Mouse (Mus musculus): ENCODE results near the gene Adgrg4.

The Adgrg4 gene

DNA sequence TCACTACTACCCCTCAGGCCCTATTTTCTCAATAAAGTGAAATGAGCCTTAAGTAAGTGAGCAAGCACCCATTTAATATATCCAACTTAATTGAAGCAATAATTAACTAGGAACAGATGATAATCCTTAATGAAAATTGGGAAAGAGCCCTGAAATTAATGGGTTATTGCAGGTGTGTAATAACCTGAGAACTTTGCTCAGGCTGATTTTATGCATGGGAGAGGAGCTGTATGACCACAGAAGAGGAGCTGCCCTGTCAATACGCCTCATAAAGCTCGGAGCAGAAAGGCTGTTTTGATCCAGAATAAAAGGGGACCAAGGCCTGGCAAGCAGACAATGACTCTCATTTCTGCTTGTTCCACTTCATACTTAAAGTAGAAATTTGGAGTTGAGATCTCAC, at the start of gene Adgrg4:
Adgrg4 (plus strand) TSS at position 301 of the 400 bp plus-strand sequence.
- no peak for DNase-seq

DNA sequence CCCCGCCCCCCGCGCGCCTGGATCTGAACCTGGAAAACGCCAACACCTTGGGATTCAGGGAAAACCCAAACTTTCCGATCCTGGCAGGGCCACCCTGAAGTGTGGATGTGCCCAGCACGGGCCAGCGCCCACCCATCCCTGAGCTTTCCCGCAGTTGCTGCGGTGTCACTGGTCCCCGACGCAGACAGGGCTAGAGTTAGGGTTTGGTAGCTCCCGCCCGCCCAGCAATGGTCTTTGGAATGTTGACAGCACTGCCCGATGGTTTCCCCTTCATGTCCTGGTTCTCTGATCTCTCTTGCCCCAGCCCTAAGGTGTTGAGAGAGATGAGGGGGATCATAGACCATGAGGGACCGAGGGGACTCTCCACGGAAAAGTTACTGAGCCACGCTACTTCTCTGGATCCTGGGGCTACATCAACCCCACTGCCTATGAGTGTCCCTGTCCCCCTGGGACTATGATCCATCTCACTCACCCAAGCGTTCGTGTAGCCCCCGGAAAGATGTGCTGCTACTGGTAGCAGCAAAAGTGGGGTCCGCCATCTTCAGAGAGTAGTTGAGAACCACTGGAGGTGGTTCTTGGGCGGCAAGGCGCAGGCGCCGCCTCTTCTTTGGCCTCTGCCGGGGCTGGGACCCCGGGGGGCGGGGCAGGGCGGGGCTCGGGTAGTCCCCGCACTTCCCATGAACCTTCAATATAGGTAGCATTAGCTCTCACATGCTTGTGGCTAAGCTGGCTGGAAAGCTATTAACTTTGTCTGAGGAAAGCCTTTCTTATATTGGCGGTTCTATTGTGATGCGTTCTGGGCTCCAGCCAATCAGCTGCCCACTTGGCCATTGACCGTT, 48.0 kb upstream of the Adgrg4 start, which contains the start of gene Map7d3:
Map7d3 (minus strand) TSS at position 562 of the 839 bp plus-strand sequence.
- DNase-seq = peak in 1 of 2 experiments; percentile 5

DNA sequence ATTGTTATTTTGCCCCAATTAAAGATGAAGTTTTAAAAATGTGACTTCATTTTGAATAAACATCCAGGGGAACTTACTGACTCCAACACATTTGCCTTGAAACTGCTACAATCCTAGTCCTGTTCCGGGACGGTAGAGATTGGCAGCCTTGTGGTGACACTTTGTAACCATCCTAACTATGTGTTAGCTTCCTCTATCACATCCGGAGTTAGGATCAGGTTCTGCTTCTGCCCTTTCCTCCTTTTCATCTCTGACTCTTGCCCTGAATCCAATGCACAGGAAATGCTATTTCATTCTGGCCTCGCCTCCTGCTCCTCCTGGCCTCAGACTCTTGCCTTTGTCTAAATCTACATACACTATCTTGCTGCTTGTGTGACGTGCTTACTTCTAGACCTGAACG, 42.5 kb upstream of the Adgrg4 start:
- no peak for DNase-seq

DNA sequence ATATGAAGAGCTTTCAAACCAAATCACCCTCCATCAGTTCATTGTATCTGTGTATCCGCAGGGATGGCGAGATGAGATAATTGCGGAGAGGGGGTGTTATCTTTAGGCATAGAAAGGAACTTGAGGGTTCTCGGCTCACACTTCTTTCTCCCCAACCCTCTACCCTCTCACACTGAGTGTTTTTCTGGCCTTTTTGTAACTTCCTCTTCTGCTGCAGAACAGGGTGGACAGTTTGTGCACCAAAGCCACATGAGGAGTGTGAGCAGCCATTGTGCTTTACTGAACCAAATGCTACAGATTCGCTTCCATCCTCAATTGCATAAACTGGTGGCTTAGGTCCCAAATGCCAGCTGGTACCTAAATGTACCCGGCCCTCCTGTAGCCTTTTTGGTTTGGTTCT, 34.1 kb upstream of the Adgrg4 start:
- no peak for DNase-seq

DNA sequence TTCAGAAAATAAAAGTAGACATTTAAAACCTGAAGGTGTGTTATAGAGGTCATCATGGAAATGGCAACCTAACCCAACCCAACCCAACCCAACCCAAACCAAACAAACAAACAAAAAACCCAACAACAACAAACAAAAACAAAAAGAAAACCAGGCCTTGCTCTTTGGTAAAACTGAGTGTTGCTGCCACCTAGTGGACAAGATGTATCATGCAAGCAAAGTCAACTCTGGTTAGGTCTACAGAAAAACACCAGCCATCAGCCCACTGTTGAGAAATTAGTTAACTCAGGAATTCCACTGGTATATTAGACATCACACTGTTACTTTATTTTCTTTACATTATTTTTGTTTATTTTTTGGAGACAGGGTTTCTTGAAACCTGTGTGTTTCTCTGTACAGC, 30.6 kb upstream of the Adgrg4 start:
- no peak for DNase-seq

DNA sequence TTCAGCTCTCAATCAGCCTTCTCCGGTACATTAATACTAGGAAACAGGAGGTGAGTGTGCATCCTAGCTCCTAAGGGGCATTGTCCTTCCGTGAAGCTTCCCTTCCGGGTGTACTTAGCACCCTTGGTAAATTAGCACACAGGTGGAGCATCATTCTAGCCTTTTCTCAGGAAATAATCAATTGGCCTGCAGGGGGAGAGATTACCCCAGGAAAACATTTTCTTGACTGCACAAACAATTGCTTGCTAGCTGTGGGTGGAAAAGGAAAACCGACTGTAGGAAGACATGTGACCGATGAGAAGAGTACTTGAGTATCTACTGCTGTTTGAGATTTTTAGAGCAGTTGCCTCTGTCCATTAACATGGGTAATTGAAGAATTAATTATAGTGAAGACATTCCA, 28.7 kb upstream of the Adgrg4 start:
- DNase-seq = no peak

DNA sequence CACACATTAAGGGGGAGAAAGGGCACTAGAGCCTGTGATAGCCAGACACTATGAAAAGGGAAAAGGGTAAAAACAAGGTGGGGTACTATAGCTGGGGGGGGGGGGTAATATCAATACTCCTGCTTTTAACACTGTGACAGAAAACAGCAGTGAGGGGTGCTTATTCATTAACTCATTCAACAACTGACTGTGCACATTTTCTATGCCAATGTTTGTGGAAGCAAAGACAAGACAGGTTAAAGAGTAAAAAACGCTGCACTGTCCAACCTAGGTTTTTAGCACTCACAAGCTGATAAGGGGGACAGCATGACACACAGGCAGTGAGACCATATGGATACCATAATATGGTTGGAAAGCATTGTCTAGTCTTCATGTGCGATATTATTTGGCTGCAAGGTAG, 142.9 kb downstream of the Adgrg4 start:
- DNase-seq = no peak

DNA sequence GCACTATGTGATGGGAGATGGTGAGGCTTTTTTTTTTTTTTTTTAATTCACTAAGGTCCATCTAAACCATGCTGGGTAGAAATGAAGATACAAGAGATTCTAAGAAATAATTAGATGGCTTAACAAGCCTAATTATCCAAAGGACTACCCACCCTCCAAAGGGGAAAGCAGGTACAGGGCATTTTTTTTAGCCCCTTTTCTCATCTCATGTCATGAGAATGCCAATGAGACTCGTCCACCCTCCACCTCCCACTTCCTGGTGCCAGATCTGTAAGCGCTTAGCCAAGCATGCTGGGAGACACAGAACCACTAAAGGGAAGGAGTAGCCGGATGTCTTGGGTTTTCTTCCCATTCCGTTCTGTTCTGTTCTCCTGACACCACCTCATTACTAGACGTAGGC, 172.8 kb downstream of the Adgrg4 start, which contains the start of gene Brs3:
Brs3 (plus strand) TSS at position 301 of the 400 bp plus-strand sequence.
- no peak for DNase-seq

DNA sequence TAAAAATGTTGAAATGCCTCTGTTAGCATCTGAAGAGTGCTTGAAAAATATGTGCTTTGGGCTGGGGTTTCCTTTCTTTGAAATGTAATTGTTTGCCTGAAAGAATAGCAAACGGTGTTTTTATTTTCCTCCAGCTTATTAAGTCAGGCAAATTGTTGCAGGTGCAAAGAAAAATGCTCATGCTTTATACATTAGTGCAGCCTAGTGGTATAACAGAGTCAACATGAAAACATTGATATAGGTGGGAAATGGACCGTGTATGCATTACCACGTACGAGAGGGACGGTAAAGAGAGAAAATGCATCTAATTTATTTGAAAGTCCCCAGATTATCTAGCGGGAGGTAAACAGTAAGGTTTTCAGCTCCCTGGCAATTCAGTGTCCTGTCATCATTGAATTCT, 173.9 kb downstream of the Adgrg4 start:
- no peak for DNase-seq
